Mouse (Mus musculus) hematopoietic stem cell, adult 5-6 weeks (primary cell): Measurements from ENCODE around the gene Dld. TPM values are rescaled to one million over a fixed set of nuclear protein-coding genes. Genes with fewer than 3 reads are reported as not detected.

Experiments
- ATAC-seq, 2 experiments: fragments of 125-278 bp in 1 of 2; replicated peaks in 1 of 2; 2 replicates each; pipeline ENCODE4 v1.8.0; 2016 to 2017; ENCODE audit warnings: inconsistent platforms in 2 of 2, mild to moderate bottlenecking in 2 of 2, moderate number of reproducible peaks in 2 of 2, low read depth in 1 of 2, moderate TSS enrichment in 1 of 2; ENCODE audit not compliant: low FRiP score in 2 of 2, poor library complexity in 2 of 2, severe bottlenecking in 2 of 2, insufficient read depth in 1 of 2, low TSS enrichment in 1 of 2
- total RNA-seq: library from RNA; stranded (forward); fragments of 172-1452, 232-1000 nt; gene quantifications from 2 replicates; pipeline ENCODE4 v1.2.3, GENCODE M21; 2017

Gene Dld
- total RNA-seq, 1 experiment from 2014 or later, result 132 TPM

- ATAC-seq, result peak; percentile 18 to 22; a peak in 1 of 4 replicates
Observed at GRCm38 (mm10) chr12:31350191-31350943, 886 bp downstream of the Dld start.

DNA sequence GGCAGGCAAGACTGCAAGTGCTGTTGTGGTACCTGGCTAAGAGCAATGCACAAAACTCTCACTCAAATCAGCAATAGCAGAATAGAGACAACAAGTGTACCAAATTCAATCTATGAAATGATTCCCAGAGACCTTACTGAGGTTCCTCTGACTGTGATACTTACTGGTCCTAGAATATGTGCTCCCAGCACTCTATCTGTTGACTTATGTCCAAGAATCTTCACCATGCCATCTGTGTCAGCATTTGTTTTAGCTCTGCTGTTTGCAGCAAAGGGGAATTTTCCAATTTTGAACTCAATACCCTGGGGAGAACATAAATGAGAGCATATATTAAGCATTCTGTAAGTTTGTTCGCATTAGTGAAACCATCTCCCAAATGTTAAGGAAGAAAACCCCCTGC, 18.0 kb downstream of the Dld start:
- no peak for ATAC-seq

DNA sequence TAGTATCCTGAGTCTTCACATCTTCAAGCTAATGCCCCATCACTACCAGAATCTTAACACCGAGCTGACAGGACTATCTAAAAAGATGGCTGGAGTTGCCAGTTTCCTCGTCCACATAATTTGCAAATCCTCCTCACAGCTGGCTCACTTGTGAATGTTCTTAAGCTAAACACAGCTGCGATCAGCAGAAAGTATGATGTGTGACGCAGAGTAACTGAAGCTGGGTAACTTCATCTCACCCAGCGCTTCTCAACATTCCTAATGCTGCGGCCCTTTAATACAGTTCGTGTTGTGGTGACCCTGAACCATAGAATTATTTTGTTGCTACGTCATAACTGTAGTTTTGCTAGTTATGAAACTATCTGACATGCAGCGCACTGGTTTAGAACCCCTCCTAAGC, 24.1 kb downstream of the Dld start:
- ATAC-seq, result no peak

DNA sequence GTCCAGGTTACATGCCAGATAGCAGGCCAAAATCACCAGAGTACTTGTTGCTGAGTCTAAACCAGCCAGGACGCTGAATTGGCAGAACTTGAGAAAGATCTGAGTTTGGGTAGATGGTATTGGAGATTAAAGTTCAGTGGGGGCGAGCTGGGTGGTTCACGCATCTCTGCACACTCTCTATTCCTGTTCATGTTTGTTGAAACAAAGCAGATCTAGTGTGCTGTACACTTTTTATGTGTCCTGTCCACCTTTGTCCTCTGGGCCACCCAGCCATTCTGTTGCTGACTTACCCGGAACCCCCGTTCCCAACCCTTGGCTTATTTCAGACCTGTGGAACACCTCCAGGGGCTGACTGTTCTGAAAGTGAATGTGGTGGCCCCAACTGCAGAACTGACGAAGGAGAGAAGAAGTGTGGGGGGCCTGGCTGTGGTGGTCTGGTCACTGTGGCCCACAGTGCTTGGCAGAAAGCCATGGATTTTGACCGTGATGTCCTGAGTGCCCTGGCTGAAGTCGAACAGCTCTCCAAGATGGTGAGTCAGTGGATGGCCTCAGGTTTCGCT, 28.0 kb downstream of the Dld start:
- no peak for ATAC-seq

GRCm38 (mm10) chr12:31321532-31321931, 29.7 kb downstream of the Dld start:
- ATAC-seq, result no peak

- ATAC-seq, result no peak
Observed at GRCm38 (mm10) chr12:31320817-31321216, 30.4 kb downstream of the Dld start.

DNA sequence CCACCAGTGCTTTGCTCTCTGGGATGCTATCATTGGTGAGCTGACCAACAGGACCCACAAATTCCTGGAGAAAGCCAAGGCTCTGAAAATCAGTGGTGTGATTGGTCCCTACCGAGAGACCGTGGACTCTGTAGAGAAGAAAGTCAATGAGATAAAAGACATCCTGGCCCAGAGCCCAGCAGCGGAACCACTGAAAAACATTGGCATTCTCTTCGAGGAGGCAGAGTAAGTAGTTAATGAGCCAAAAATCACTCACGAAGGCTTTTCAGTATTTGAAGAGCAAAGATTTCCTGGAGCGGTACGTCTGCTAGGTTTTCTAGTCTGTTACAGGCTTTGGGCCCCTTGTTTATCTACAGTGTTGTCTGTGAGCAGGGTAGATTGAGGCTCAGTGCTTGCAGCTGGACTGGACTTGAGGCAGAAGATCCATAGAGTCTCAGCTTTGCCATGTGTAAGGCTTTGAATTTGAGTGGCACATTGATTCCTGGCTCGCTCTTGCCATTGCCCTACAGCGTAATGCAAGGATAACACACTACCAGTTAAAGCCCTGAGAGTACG, 32.8 kb downstream of the Dld start:
- no peak for ATAC-seq

DNA sequence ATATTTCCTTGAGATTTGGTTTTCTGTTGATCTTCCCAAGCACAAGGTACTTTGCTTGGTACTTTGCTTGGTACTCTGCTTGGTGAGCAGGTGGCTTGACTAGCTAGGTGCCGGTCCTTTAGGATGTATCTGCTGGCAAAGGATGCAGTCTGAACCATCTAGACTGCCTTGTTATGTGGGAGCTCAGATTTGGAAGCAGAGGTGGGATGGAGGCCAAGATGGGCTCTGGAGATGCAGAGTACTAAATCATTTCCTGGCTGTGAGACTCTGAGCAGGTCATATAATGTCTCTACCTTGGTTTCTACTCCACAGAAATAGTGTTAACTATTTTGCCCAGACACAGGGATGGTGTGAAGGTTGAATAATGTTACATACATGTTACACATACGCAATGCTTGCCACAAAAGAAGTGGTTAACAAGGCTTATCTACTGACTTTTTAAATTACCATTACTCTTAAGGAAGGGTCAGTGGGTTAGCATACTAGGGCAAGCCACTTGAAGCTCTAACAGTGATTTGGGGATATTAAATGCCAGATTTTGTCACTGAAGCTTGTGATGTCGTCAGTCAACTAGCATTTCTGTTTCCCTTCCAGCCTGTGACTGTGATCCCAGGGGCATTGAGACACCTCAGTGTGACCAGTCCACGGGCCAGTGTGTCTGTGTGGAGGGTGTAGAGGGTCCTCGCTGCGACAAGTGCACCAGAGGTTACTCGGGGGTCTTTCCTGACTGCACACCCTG, 33.4 kb downstream of the Dld start:
- ATAC-seq, result no peak

DNA sequence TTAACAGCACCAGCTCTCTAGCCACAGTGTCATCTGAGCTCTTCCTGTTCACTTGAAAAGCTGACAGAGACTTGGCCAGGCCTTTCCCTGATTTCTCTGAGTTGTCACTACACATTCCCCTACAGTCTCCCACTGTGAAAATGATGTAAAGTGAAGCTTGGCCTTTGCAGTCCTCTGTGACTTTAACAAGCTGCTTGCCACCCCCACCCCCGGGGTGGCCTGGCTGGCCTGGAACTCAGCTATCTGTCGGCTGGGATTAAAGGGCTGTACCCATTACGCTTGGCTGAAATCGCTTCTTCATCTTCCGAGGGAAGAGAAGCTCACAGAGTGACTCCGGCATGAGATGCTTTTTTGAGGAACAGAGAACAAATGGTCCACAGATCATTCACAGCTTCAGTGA, 35.3 kb downstream of the Dld start:
- ATAC-seq, result no peak

DNA sequence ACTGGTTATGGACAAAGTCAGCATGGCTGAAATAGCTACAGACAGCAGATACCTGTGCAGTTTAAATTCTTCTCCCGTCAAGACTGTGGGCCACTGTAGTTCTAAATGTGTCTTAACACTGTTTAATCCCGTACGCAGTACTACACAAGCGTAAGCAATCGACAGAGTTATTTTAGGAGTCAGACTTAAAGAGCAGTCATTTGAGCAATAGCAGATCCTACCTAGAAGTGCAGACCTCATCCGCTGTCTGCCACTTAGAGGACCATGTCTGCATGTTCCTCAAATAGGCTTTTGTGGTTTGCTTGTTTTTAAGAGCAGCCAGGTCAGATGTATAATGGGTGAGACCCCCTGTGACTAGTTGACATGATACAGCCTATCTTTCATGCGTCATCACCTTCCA, 36.9 kb downstream of the Dld start:
- ATAC-seq, result no peak

- no peak for ATAC-seq
Observed at GRCm38 (mm10) chr12:31313136-31313535, 38.1 kb downstream of the Dld start.

DNA sequence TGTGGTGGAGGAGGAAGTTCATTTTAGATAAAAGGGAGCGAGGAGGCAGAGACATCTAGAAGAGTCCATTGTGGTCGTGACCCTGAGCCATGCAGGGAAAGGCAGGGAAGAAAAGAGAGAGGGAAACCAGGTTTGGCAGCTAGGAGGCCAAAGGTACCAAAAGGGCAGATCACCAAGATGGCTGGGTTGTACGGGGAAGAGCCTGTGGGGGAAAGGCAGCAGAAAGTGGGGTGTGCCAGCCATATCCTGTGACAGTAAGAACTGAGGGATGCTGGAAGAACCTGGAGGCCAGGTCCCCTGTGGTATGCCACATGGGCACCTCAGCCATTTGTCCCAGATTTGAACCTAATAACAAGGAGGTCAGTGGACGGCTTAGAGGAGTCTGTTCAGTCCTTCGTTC, 39.0 kb downstream of the Dld start:
- no peak for ATAC-seq

- ATAC-seq, result no peak
Observed at GRCm38 (mm10) chr12:31311671-31312265, 39.5 kb downstream of the Dld start.

GRCm38 (mm10) chr12:31310687-31311086, 40.6 kb downstream of the Dld start:
- ATAC-seq, result no peak

DNA sequence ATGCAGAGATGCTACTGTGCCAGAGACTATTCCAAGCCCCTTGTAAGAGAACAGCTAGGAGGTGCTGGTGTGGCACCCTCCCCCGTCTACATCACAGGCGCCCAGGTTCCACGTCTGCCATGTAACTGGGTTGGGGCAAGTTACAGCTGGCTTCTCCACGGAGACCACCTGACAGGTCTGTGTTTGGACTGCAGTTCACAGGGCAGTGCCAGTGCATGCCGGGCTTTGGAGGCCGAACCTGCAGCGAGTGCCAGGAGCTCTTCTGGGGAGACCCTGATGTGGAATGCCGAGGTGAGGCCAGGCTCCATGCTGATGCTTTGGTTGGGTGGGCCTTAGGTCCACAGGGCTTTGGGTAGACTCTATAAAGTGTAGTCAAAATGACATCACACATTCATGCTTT, 43.5 kb downstream of the Dld start:
- no peak for ATAC-seq

DNA sequence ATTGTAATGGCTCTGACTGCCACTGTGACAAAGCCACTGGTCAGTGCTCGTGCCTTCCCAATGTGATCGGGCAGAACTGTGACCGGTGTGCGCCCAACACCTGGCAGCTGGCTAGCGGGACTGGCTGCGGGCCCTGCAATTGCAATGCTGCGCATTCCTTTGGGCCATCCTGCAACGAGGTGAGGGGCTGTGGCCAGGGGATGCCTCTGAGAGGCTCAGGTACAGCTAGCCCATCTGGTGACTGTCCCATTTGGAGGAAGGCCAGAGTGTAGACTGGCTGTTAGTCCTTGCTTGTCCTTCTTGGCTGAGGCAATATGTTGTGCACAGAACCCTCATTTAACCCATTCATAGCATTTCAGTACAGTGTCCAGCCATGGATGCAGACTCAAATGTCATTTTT, 44.2 kb downstream of the Dld start:
- ATAC-seq, result no peak

- no peak for ATAC-seq
Observed at GRCm38 (mm10) chr12:31306075-31306675, 45.1 kb downstream of the Dld start.
